Mouse (Mus musculus) neural tube, embryonic 14.5 days (tissue): Measurements from ENCODE around the gene Fgf3. TPM values are rescaled to one million over a fixed set of nuclear protein-coding genes. Genes with fewer than 3 reads are reported as not detected.

Source experiments
- ATAC-seq: fragments of 200-750 bp; cut with Nextera tagmentation; 2 replicates; pipeline ENCODE4 v1.8.0; 2017; ENCODE audit warnings: low read depth, mild to moderate bottlenecking, moderate TSS enrichment, moderate library complexity
- H3K27ac ChIP-seq: fragments of 300-500 bp; sonication (generic); 2 replicates; pipeline ENCODE4 v1.5.1; 2014; ENCODE audit warnings: low read depth, mild to moderate bottlenecking, control low read depth, low read length, moderate library complexity, mixed read lengths
- H3K27me3 ChIP-seq: fragments of 300-500 bp; sonication (generic); 2 replicates; pipeline ENCODE4 v1.6.1; 2014; ENCODE audit warnings: low read length; ENCODE audit not compliant: control insufficient read depth, insufficient read depth
- H3K36me3 ChIP-seq: fragments of 300-500 bp; sonication (generic); 2 replicates; pipeline ENCODE4 v1.6.1; 2014; ENCODE audit warnings: low read length, mixed read lengths; ENCODE audit not compliant: control insufficient read depth, insufficient read depth
- H3K4me1 ChIP-seq: fragments of 300-500 bp; sonication (generic); 2 replicates; pipeline ENCODE4 v1.6.1; 2014; ENCODE audit warnings: low read length; ENCODE audit not compliant: control insufficient read depth, insufficient read depth
- H3K4me2 ChIP-seq: fragments of 300-500 bp; sonication (generic); 2 replicates; pipeline ENCODE4 v1.6.1; 2014; ENCODE audit warnings: mild to moderate bottlenecking, low read depth, low read length, control low read depth
- H3K4me3 ChIP-seq: fragments of 300-500 bp; sonication (generic); 2 replicates; pipeline ENCODE4 v1.5.1; 2014; ENCODE audit warnings: low read depth, low read length, control low read depth, mixed read lengths
- H3K9ac ChIP-seq: fragments of 300-500 bp; sonication (generic); replicated peaks from 2 replicates; pipeline ENCODE4 v1.6.1; 2014; ENCODE audit warnings: low read depth, mild to moderate bottlenecking, control low read depth, low read length, mixed read lengths
- H3K9me3 ChIP-seq: fragments of 300-500 bp; sonication (generic); 2 replicates; pipeline ENCODE4 v1.6.1; 2016; ENCODE audit warnings: low read length; ENCODE audit not compliant: control insufficient read depth
- WGBS: fragments of 180-500 bp; shearing (Covaris S2); extraction: QIAGEN DNeasy Blood & Tissue Kit; methylation state at CpG from one replicate; pipeline ENCODE4 v1.1.7; 2014; 5-methylcytosine and 5-hydroxymethylcytosine counted together
- polyA plus RNA-seq: library from polyadenylated mRNA; unstranded; fragments of >200 nt; fragmentation: Nextera tagmentation; extraction: Ambion mirVana; gene quantifications from 2 replicates; pipeline ENCODE4 v1.2.1, GENCODE M21; 2014

Fgf3 gene
- polyA plus RNA-seq, 1 experiment from 2014 or later: 0.39 TPM

GRCm38 (mm10) chr7:144851321-144851720 lies 13.4 kb downstream of the Fgf3 start:
- no peaks in the 10 kb centered on the region for H3K9me3 ChIP-seq
- no peak overlapping the region for H3K27ac ChIP-seq
- 48% methylated on average over 3 of the region's 3 CpGs for WGBS
- ATAC-seq: no peak
- H3K4me2 ChIP-seq: no peak overlapping the region
- H3K27me3 ChIP-seq: no peaks in the 10 kb centered on the region
- no peaks in the 10 kb centered on the region for H3K36me3 ChIP-seq
- no peak overlapping the region for H3K9ac ChIP-seq
- no peak overlapping the region for H3K4me3 ChIP-seq
- H3K4me1 ChIP-seq: no peaks in the 10 kb centered on the region

GRCm38 (mm10) chr7:144854966-144855365 lies 17.1 kb downstream of the Fgf3 start:
- 74% methylated on average over 3 of the region's 3 CpGs for WGBS
- Histone ChIP-seq H3K9me3 (no peaks in the 10 kb centered on the region), H3K4me2 (no peak overlapping the region), H3K4me3 (no peak overlapping the region), H3K36me3 (no peaks in the 10 kb centered on the region), H3K9ac (no peak overlapping the region), H3K4me1 (no peaks in the 10 kb centered on the region), H3K27ac (no peak overlapping the region), H3K27me3 (peaks cover 7% of the 10 kb centered on the region)
- ATAC-seq: no peak

GRCm38 (mm10) chr7:144857158-144857557 lies 19.3 kb downstream of the Fgf3 start:
- H3K4me2 ChIP-seq: no peak overlapping the region
- no peak for ATAC-seq
- peaks cover 29% of the 10 kb centered on the region for H3K27me3 ChIP-seq
- WGBS: 92% methylated on average over 7 of the region's 7 CpGs
- peaks cover 7% of the 10 kb centered on the region for H3K4me1 ChIP-seq
- no peak overlapping the region for H3K27ac ChIP-seq
- no peak overlapping the region for H3K9ac ChIP-seq
- H3K9me3 ChIP-seq: no peaks in the 10 kb centered on the region
- no peak overlapping the region for H3K4me3 ChIP-seq
- H3K36me3 ChIP-seq: no peaks in the 10 kb centered on the region

- Histone ChIP-seq H3K4me2 (no peak overlapping the region), H3K9ac (no peak overlapping the region)
- WGBS: 72% methylated on average over 3 of the region's 3 CpGs
Observed at GRCm38 (mm10) chr7:144857826-144858342, 20.0 kb downstream of the Fgf3 start.

GRCm38 (mm10) chr7:144858702-144859101 lies 20.8 kb downstream of the Fgf3 start:
- H3K36me3 ChIP-seq: no peaks in the 10 kb centered on the region
- peaks cover 7% of the 10 kb centered on the region for H3K4me1 ChIP-seq
- H3K4me2 ChIP-seq: no peak overlapping the region
- H3K9ac ChIP-seq: no peak overlapping the region
- ATAC-seq: no peak
- no peaks in the 10 kb centered on the region for H3K9me3 ChIP-seq
- H3K27me3 ChIP-seq: peaks cover 41% of the 10 kb centered on the region
- H3K27ac ChIP-seq: no peak overlapping the region
- no peak overlapping the region for H3K4me3 ChIP-seq
- 79% methylated on average over 1 of the region's 1 CpGs for WGBS

More at GRCm38 (mm10) chr7:144857826-144858342, 20.0 kb downstream of the Fgf3 start:
- H3K4me3 ChIP-seq: no peak overlapping the region
- ATAC-seq: no peak
- no peaks in the 10 kb centered on the region for H3K9me3 ChIP-seq
- no peaks in the 10 kb centered on the region for H3K36me3 ChIP-seq
- peaks cover 7% of the 10 kb centered on the region for H3K4me1 ChIP-seq
- peaks cover 34% of the 10 kb centered on the region for H3K27me3 ChIP-seq
- H3K27ac ChIP-seq: no peak overlapping the region

GRCm38 (mm10) chr7:144861056-144861768 lies 23.3 kb downstream of the Fgf3 start:
- no peak overlapping the region for H3K9ac ChIP-seq
- peak overlapping the region; percentile 24 for H3K4me2 ChIP-seq
- H3K9me3 ChIP-seq: no peaks in the 10 kb centered on the region
- under 1% methylated on average over 68 of the region's 72 CpGs for WGBS
- peak overlapping the region; percentile 12; the same call in 1 of the 2 replicates for H3K4me3 ChIP-seq
- no peak overlapping the region for H3K27ac ChIP-seq
- no peak for ATAC-seq
- H3K27me3 ChIP-seq: peaks cover 56% of the 10 kb centered on the region
- H3K36me3 ChIP-seq: no peaks in the 10 kb centered on the region
- H3K4me1 ChIP-seq: peaks cover 7% of the 10 kb centered on the region

GRCm38 (mm10) chr7:144861769-144862070 lies 23.8 kb downstream of the Fgf3 start:
- no peaks in the 10 kb centered on the region for H3K9me3 ChIP-seq
- no peak overlapping the region for H3K9ac ChIP-seq
- no peak overlapping the region for H3K27ac ChIP-seq
- peak overlapping the region; percentile 24 for H3K4me2 ChIP-seq
- ATAC-seq: no peak
- peaks cover 7% of the 10 kb centered on the region for H3K4me1 ChIP-seq
- no peaks in the 10 kb centered on the region for H3K36me3 ChIP-seq
- peaks cover 56% of the 10 kb centered on the region for H3K27me3 ChIP-seq
- WGBS: 0% methylated on average over 28 of the region's 28 CpGs
- peak overlapping the region; percentile 12; the same call in 1 of the 2 replicates for H3K4me3 ChIP-seq

GRCm38 (mm10) chr7:144862126-144862525 lies 24.2 kb downstream of the Fgf3 start:
- Histone ChIP-seq H3K27ac (no peak overlapping the region), H3K4me2 (no peak overlapping the region), H3K4me1 (peaks cover 7% of the 10 kb centered on the region), H3K9me3 (no peaks in the 10 kb centered on the region), H3K36me3 (no peaks in the 10 kb centered on the region), H3K9ac (no peak overlapping the region), H3K27me3 (peaks cover 56% of the 10 kb centered on the region), H3K4me3 (no peak overlapping the region)
- no peak for ATAC-seq
- under 1% methylated on average over 15 of the region's 15 CpGs for WGBS

- peaks cover 7% of the 10 kb centered on the region for H3K4me1 ChIP-seq
- no peak overlapping the region for H3K27ac ChIP-seq
- ATAC-seq: no peak
- H3K4me3 ChIP-seq: no peak overlapping the region
- 1% methylated on average over 18 of the region's 18 CpGs for WGBS
- H3K36me3 ChIP-seq: no peaks in the 10 kb centered on the region
- H3K4me2 ChIP-seq: no peak overlapping the region
- H3K27me3 ChIP-seq: peaks cover 56% of the 10 kb centered on the region
- no peak overlapping the region for H3K9ac ChIP-seq
- no peaks in the 10 kb centered on the region for H3K9me3 ChIP-seq
Observed at GRCm38 (mm10) chr7:144862712-144863111, 24.8 kb downstream of the Fgf3 start.
